Mouse (Mus musculus): ENCODE measurements around the gene Tnfrsf19. TPM values are rescaled to one million over a fixed set of nuclear protein-coding genes. Genes with fewer than 3 reads are reported as not detected.

Gene Tnfrsf19
- total RNA-seq (2023), result 1 to 10 TPM; 5.7 to 6.0 TPM

DNA sequence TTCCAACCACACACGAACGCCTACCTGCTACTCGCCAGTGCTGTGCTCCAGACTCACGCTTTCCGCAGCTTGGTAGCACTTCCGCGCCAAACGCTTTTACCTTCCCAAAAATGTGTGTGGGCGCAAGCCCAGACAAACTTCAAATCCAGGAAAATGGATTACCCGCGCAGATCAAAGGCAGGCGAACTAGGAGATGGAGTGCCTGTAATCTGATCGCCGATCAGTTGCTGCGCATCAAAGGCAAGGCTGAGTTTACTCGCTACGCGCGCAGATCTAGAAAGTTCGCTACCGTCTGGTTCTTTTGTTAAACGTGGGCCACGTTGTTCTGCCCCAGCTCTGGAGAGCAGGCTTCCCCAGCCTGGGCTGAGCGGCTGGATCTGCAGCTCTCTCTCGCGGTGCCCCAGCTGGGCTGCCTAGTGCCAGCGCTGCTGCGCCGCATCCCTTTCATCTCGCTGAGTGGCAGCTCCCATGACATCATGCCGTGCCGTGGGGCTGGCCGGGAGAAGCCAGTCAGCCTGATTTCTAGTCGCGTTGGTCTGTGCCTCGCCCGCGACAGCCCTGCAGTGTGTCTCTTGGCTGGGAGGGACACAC, at the start of gene Tnfrsf19:
Tnfrsf19 (minus strand) TSS at position 400 of the 591 bp plus-strand sequence.

Other genes with a start within 250 kb of the Tnfrsf19 start
- gene Sacs, start 92.0 kb upstream of the Tnfrsf19 start, total RNA-seq (2023), result 10 to 100 TPM; 29.6 to 29.8 TPM
- not detected for gene Sgcg, start 212.0 kb upstream of the Tnfrsf19 start, total RNA-seq (2023)